Mouse (Mus musculus): ENCODE results near the gene Clec3b. TPM values are rescaled to one million over a fixed set of nuclear protein-coding genes. Genes with fewer than 3 reads are reported as not detected.

Clec3b gene
- polyA plus RNA-seq, 1 experiment from 2014 or later: not detected

GRCm38 (mm10) chr9:123127663-123128062 is 23.1 kb upstream of the Clec3b start:
- H3K27me3 ChIP-seq (ENCODE audit: poor library complexity, severe bottlenecking): no peaks in the 10 kb centered on the region
- H3K4me3 ChIP-seq: no peak overlapping the region
- peaks cover 100% of the 10 kb centered on the region for H3K36me3 ChIP-seq (replicated peaks)
- H3K27ac ChIP-seq: no peak overlapping the region
- WGBS: 95% methylated on average over 6 of the region's 6 CpGs
- H3K4me1 ChIP-seq: no peaks in the 10 kb centered on the region
- no peaks in the 10 kb centered on the region for H3K9me3 ChIP-seq
- DNase-seq (ENCODE audit: extremely low spot score, low spot score): no peak

DNA sequence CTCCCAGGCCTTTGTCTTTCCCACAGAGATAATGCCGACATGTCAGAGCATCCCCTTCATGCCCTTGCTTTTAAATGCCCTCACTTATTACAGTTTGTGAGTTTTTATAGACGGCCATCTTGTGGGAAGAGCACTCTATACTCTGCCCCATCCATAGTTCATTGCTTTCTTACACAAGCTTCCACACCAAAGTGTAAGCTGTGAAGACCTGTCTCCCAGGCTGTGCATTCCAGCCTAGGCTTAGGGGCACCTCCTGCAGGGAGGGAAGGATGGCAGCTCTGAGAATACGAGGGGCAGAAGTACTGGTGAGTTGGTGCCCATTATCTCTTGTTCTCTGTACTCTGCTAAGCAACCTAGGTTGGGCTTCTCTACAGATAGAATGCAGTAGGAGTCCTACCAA is 17.8 kb upstream of the Clec3b start:
- DNase-seq (ENCODE audit: extremely low spot score, low spot score): no peak
- no peaks in the 10 kb centered on the region for H3K9me3 ChIP-seq
- no peak overlapping the region for H3K27ac ChIP-seq
- H3K4me1 ChIP-seq: no peaks in the 10 kb centered on the region
- H3K4me3 ChIP-seq: no peak overlapping the region
- H3K27me3 ChIP-seq (ENCODE audit: poor library complexity, severe bottlenecking): no peaks in the 10 kb centered on the region
- peaks cover 100% of the 10 kb centered on the region for H3K36me3 ChIP-seq (replicated peaks)
- 96% methylated on average over 3 of the region's 3 CpGs for WGBS

DNA sequence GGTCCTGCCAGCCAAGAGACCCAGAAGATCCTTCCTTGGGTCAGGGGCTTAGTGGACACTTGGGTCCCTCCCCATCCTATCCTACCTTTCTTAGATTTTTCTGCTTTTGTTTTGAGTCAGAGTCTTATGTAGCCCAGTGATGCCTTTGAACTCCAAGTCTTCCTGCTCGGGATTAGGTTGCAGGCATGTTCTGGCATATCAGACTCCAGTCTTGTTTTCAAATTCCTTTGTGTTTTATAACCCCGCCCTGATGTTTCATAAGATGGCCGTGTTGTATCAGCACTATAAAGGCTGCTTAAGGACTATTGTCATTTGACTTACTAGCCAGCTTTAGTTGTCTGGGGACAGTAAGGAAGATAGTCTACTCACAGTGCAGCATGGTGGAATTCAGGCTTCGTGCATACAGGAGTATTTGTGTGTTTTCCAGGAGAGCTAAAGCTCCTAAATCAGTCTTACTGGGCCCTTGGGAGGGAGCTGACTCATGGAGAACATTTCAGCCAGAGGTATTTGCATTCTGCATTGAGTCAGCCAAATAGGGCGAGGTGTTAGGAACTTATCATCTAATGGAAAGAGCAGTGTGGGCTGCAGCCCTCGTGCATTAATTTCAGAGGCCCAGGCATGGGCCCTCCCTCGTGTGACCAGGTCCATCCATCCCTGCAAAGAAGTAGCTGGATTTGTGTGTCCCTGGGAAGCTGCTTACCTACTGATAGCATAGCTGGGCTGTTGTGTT is 13.6 kb upstream of the Clec3b start:
- no peak overlapping the region for H3K4me3 ChIP-seq

DNA sequence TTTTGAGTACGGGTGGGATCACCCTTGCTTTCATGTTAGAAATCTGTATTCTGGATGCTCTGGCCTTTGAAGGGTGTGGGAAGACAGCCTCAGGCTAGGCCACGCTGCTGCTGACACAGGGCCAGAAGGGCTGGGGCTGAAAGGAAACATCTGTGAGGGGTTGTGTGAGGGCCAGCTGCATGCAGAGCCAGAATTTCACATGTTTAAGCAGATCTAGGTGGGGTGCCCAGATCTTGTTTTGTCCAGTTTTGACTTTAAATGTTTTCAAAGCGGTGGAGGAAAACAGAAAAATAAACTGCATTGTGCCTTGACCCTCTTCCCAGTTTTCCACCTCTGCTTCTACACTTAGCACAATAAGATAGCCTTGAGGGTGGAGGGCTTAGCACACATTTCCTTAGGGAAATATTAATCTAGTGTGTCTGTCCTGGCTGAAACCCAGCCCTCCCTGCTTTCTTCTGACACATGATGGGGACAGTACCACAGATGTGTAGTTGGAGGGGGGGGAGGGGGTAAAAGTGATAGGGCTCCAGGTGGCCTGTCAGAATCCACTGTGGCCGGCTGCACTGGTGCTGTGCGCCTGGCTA is 11.8 kb upstream of the Clec3b start:
- H3K36me3 ChIP-seq (replicated peaks): peaks cover 100% of the 10 kb centered on the region
- peaks cover 9% of the 10 kb centered on the region for H3K9me3 ChIP-seq
- H3K27ac ChIP-seq: no peak overlapping the region
- WGBS: 83% methylated on average over 5 of the region's 5 CpGs
- H3K4me1 ChIP-seq: no peaks in the 10 kb centered on the region
- H3K4me3 ChIP-seq: no peak overlapping the region
- H3K27me3 ChIP-seq (ENCODE audit: poor library complexity, severe bottlenecking): no peaks in the 10 kb centered on the region
- DNase-seq (ENCODE audit: extremely low spot score, low spot score): no peak

More for the DNA sequence above, 13.6 kb upstream of the Clec3b start:
- Histone ChIP-seq H3K36me3 (replicated peaks) (peaks cover 100% of the 10 kb centered on the region), H3K27ac (no peak overlapping the region), H3K4me1 (no peaks in the 10 kb centered on the region), H3K9me3 (no peaks in the 10 kb centered on the region), H3K27me3 (ENCODE audit: poor library complexity, severe bottlenecking) (no peaks in the 10 kb centered on the region)
- DNase-seq (ENCODE audit: extremely low spot score, low spot score): no peak
- WGBS: 90% methylated on average over 7 of the region's 7 CpGs

DNA sequence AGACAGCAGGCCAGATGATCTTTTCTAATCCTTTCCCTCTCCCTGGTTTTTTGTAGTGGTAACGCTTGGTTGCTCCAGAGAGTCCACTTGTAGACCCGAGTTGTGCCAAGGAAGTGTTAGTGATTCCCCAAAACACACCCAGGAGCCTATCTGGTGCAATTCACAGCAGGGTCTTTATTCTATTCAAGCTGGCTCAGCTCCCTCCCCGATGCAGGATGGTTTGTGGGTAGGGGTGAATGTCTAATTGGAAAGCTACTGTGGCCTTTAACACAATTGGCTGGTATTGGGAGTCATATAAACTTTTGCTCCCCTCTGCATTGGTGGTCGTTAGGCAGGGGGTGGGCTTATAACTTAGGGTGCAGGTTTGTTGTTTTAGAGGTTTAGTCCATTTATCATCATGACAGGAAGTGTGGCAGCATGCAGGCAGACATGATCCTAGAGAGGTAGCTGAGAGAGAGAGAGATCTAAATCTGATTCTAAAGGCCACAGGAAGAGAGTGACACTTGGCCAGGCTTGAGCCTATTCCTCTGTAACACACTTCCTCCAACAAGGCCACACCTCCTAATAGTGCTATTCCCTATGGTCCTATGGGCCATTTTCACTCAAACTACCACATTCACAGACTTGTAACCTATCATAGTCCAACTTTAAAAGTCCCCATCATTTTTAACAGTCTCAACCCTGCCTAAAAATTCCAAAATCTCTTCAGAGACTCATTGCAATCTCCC is 10.7 kb upstream of the Clec3b start:
- peaks cover 95% of the 10 kb centered on the region for H3K36me3 ChIP-seq (replicated peaks)
- DNase-seq (ENCODE audit: extremely low spot score, low spot score): no peak
- no peaks in the 10 kb centered on the region for H3K27me3 ChIP-seq (ENCODE audit: poor library complexity, severe bottlenecking)
- no peak overlapping the region for H3K4me3 ChIP-seq
- no peaks in the 10 kb centered on the region for H3K4me1 ChIP-seq
- peaks cover 16% of the 10 kb centered on the region for H3K9me3 ChIP-seq
- H3K27ac ChIP-seq: no peak overlapping the region
- WGBS: 89% methylated on average over 4 of the region's 4 CpGs

GRCm38 (mm10) chr9:123148430-123148829 is 2.3 kb upstream of the Clec3b start:
- peaks cover 21% of the 10 kb centered on the region for H3K9me3 ChIP-seq
- no peaks in the 10 kb centered on the region for H3K4me1 ChIP-seq
- no peak overlapping the region for H3K27ac ChIP-seq
- H3K36me3 ChIP-seq (replicated peaks): peaks cover 21% of the 10 kb centered on the region
- no peaks in the 10 kb centered on the region for H3K27me3 ChIP-seq (ENCODE audit: poor library complexity, severe bottlenecking)
- no peak overlapping the region for H3K4me3 ChIP-seq
- no peak for DNase-seq (ENCODE audit: extremely low spot score, low spot score)
- 89% methylated on average over 5 of the region's 5 CpGs for WGBS

DNA sequence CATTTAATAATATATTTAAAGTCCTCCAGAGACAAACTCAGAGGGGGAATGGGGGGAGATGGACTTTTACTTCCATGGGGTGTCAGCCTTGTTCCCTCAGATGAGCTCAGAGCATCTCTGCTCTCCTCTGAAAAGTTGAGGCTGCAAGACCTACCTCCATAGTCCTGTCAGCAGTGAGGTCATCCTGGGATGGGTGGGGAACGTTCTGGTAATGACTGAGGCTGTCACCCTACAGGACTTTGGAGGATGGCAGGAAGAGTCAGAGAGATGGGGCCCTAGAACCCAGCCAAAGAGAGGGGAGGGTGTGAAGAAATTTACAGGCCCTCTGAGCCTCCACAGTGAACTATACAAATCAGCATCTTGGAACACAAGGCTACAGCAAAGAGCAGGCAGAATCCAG is 815 bp downstream of the Clec3b start:
- DNase-seq (ENCODE audit: extremely low spot score, low spot score): no peak
- Histone ChIP-seq H3K4me3 (no peak overlapping the region), H3K9me3 (no peaks in the 10 kb centered on the region), H3K36me3 (replicated peaks) (no peaks in the 10 kb centered on the region), H3K4me1 (peaks cover 2% of the 10 kb centered on the region), H3K27ac (no peak overlapping the region), H3K27me3 (ENCODE audit: poor library complexity, severe bottlenecking) (peaks cover 5% of the 10 kb centered on the region)
- WGBS: 55% methylated on average over 1 of the region's 1 CpGs

GRCm38 (mm10) chr9:123152026-123152425 is 1.3 kb downstream of the Clec3b start:
- peaks cover 7% of the 10 kb centered on the region for H3K4me1 ChIP-seq
- H3K27ac ChIP-seq: no peak overlapping the region
- H3K9me3 ChIP-seq: no peaks in the 10 kb centered on the region
- H3K27me3 ChIP-seq (ENCODE audit: poor library complexity, severe bottlenecking): peaks cover 8% of the 10 kb centered on the region
- no peak for DNase-seq (ENCODE audit: extremely low spot score, low spot score)
- no peak overlapping the region for H3K4me3 ChIP-seq
- no peaks in the 10 kb centered on the region for H3K36me3 ChIP-seq (replicated peaks)
- WGBS: 79% methylated on average over 3 of the region's 3 CpGs

GRCm38 (mm10) chr9:123153121-123153520 is 2.4 kb downstream of the Clec3b start:
- H3K4me3 ChIP-seq: no peak overlapping the region
- H3K9me3 ChIP-seq: no peaks in the 10 kb centered on the region
- H3K4me1 ChIP-seq: peaks cover 9% of the 10 kb centered on the region
- H3K36me3 ChIP-seq (replicated peaks): no peaks in the 10 kb centered on the region
- 91% methylated on average over 2 of the region's 2 CpGs for WGBS
- H3K27me3 ChIP-seq (ENCODE audit: poor library complexity, severe bottlenecking): peaks cover 15% of the 10 kb centered on the region
- H3K27ac ChIP-seq: no peak overlapping the region
- no peak for DNase-seq (ENCODE audit: extremely low spot score, low spot score)

DNA sequence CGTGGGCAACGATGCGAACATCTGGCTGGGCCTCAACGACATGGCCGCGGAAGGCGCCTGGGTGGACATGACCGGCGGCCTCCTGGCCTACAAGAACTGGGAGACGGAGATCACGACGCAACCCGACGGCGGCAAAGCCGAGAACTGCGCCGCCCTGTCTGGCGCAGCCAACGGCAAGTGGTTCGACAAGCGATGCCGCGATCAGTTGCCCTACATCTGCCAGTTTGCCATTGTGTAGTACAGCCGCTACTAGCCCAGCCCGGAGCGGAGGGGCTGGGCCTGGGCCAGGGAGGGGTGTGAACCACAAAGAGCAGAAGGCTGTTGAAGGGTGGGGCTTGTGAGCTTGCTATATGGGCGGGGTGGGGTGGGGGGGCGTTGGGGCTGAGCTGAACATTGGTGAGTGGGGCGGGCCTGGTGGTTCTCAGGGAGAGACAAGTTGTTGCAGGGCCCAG is 6.2 kb downstream of the Clec3b start:
- no peaks in the 10 kb centered on the region for H3K36me3 ChIP-seq (replicated peaks)
- H3K27ac ChIP-seq: no peak overlapping the region
- DNase-seq (ENCODE audit: extremely low spot score, low spot score): peak; percentile 21
- H3K4me1 ChIP-seq: peaks cover 9% of the 10 kb centered on the region
- H3K9me3 ChIP-seq: no peaks in the 10 kb centered on the region
- peaks cover 17% of the 10 kb centered on the region for H3K27me3 ChIP-seq (ENCODE audit: poor library complexity, severe bottlenecking)
- H3K4me3 ChIP-seq: peak overlapping the region; percentile 30
- 33% methylated on average over 30 of the region's 30 CpGs for WGBS

DNA sequence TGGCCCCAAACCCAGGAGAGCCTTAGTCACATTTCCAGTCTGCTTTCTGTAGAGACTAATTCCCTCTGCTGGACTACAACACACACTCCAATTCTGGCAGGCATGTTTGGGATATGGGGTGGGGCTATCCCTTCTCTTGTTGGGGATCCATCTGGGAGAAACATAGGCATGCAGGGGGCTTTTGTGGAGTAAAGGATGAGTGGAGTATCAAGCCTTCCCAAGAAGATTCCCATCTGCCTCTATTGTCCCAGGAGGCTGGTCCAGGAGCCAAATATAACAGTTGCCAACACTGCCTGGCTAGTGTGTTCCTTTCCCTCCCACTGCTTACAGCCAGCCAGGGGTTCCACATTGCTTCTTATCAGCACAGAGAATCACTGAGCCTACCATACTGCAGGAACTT is 7.0 kb downstream of the Clec3b start:
- H3K27ac ChIP-seq: no peak overlapping the region
- no peak overlapping the region for H3K4me3 ChIP-seq
- H3K27me3 ChIP-seq (ENCODE audit: poor library complexity, severe bottlenecking): peaks cover 17% of the 10 kb centered on the region

DNA sequence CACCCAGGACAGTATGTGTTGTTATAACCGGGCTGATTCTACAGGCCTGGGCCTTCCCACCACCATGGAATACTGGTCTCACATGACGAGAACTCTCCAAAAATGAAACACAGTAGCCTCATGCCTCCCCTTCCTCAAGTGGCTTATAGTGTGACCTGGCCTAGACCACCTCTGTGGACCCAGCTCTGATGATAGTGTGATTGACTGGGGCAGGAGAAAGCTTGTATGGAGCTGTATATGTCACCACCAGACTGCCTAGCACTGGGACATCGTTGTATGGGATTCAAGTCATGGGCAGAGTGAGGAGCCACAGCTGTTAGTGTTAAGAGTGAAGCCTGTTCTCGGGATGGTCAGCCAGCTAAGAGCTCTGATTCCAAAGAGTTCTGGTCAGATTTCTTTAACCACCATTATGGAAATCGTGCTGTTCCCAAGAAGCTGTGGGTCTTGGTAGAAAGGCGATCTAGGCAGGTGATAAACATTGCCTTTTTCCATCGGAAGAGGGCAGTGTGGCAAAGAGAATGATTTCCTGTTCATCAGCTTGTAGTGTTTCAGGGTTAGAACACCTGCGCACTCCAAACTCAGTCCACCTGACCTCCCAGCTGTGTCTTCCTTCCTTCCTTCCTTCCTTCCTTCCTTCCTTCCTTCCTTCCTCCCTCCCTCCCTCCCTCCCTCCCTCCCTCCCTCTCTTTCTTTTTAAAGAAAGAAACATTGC is 7.5 kb downstream of the Clec3b start:
- no peaks in the 10 kb centered on the region for H3K9me3 ChIP-seq
- peaks cover 9% of the 10 kb centered on the region for H3K4me1 ChIP-seq
- no peak overlapping the region for H3K27ac ChIP-seq
- H3K36me3 ChIP-seq (replicated peaks): no peaks in the 10 kb centered on the region
- H3K27me3 ChIP-seq (ENCODE audit: poor library complexity, severe bottlenecking): peaks cover 17% of the 10 kb centered on the region
- no peak overlapping the region for H3K4me3 ChIP-seq
- DNase-seq (ENCODE audit: extremely low spot score, low spot score): no peak
- 60% methylated on average over 8 of the region's 8 CpGs for WGBS

More for the DNA sequence above, 7.0 kb downstream of the Clec3b start:
- Histone ChIP-seq H3K9me3 (no peaks in the 10 kb centered on the region), H3K36me3 (replicated peaks) (no peaks in the 10 kb centered on the region), H3K4me1 (peaks cover 9% of the 10 kb centered on the region)
- DNase-seq (ENCODE audit: extremely low spot score, low spot score): no peak
